Mouse (Mus musculus): ENCODE results near the gene Itgam. TPM values are rescaled to one million over a fixed set of nuclear protein-coding genes. Genes with fewer than 3 reads are reported as not detected.
A peak's percentile ranks its signal among the peaks of the same experiment; 100 is the strongest.

Gene Itgam
- total RNA-seq, 1 experiment: 1.0 TPM

- no peaks in the 10 kb centered on the region for H3K9me3 ChIP-seq (ENCODE audit: control insufficient read depth, insufficient read depth, low read depth, low read length)
- H3K27ac ChIP-seq (ENCODE audit: insufficient read depth, low read depth, low read length, poor library complexity, severe bottlenecking): no peak overlapping the region
- H3K4me1 ChIP-seq (ENCODE audit: control insufficient read depth in 2 of 2, insufficient read depth in 2 of 2, low read length in 2 of 2, poor library complexity in 1 of 2): no peaks in the 10 kb centered on the region
- no peak overlapping the region for H3K4me3 ChIP-seq (ENCODE audit: insufficient read depth in 1 of 2, low read depth in 1 of 2, low read length in 2 of 2, poor library complexity in 1 of 2, severe bottlenecking in 1 of 2)
- no peak for TF ChIP-seq MAFK (IDR thresholded peaks at IDR 0.05; ENCODE audit: insufficient read depth, low read depth, low read length)
- no peak for TF ChIP-seq ZNF384 (IDR thresholded peaks at IDR 0.05; ENCODE audit: low read depth, low read length)
- TF ChIP-seq HCFC1 (IDR thresholded peaks at IDR 0.05; ENCODE audit: borderline replicate concordance, insufficient read depth, low read length): no peak
- TF ChIP-seq CHD2 (IDR thresholded peaks at IDR 0.05; ENCODE audit: low read depth, low read length): no peak
- TF ChIP-seq ZC3H11A (IDR thresholded peaks at IDR 0.05; ENCODE audit: borderline replicate concordance, low read depth, low read length): no peak
- DNase-seq (ENCODE audit: low read depth, low spot score): no peak
- H3K36me3 ChIP-seq (ENCODE audit: control insufficient read depth, insufficient read depth, low read length, poor library complexity, severe bottlenecking): no peaks in the 10 kb centered on the region
- in situ Hi-C loops (cut with MboI; ENCODE audit: low sequenced_read_pairs in 2 of 2, unreplicated experiment in 2 of 2): no loop called here
- H3K9ac ChIP-seq (ENCODE audit: insufficient read depth, low read depth, low read length, poor library complexity, severe bottlenecking): no peak overlapping the region
Observed at GRCm38 (mm10) chr7:128069844-128070243, 7.4 kb downstream of the Itgam start.

- no peak for DNase-seq (ENCODE audit: low read depth, low spot score)
- in situ Hi-C loops (cut with MboI; ENCODE audit: low sequenced_read_pairs in 2 of 2, unreplicated experiment in 2 of 2): no loop called here
- Histone ChIP-seq H3K4me3 (ENCODE audit: insufficient read depth in 1 of 2, low read depth in 1 of 2, low read length in 2 of 2, poor library complexity in 1 of 2, severe bottlenecking in 1 of 2) (no peak overlapping the region), H3K36me3 (ENCODE audit: control insufficient read depth, insufficient read depth, low read length, poor library complexity, severe bottlenecking) (no peaks in the 10 kb centered on the region), H3K9me3 (ENCODE audit: control insufficient read depth, insufficient read depth, low read depth, low read length) (no peaks in the 10 kb centered on the region), H3K9ac (ENCODE audit: insufficient read depth, low read depth, low read length, poor library complexity, severe bottlenecking) (no peak overlapping the region), H3K27ac (ENCODE audit: insufficient read depth, low read depth, low read length, poor library complexity, severe bottlenecking) (no peak overlapping the region), H3K4me1 (ENCODE audit: control insufficient read depth in 2 of 2, insufficient read depth in 2 of 2, low read length in 2 of 2, poor library complexity in 1 of 2) (no peaks in the 10 kb centered on the region)
- no peak for TF ChIP-seq MAFK (IDR thresholded peaks at IDR 0.05; ENCODE audit: insufficient read depth, low read depth, low read length)
- no peak for TF ChIP-seq ZC3H11A (IDR thresholded peaks at IDR 0.05; ENCODE audit: borderline replicate concordance, low read depth, low read length)
- TF ChIP-seq CHD2 (IDR thresholded peaks at IDR 0.05; ENCODE audit: low read depth, low read length): no peak
Observed at GRCm38 (mm10) chr7:128071816-128072215, 9.4 kb downstream of the Itgam start.

GRCm38 (mm10) chr7:128080012-128080411 is 17.6 kb downstream of the Itgam start:
- in situ Hi-C loops (cut with MboI; ENCODE audit: low sequenced_read_pairs in 2 of 2, unreplicated experiment in 2 of 2): no loop called here

GRCm38 (mm10) chr7:128089141-128089540 is 26.7 kb downstream of the Itgam start:
- Histone ChIP-seq H3K27ac (ENCODE audit: insufficient read depth, low read depth, low read length, poor library complexity, severe bottlenecking) (no peak overlapping the region), H3K36me3 (ENCODE audit: control insufficient read depth, insufficient read depth, low read length, poor library complexity, severe bottlenecking) (no peaks in the 10 kb centered on the region), H3K9ac (ENCODE audit: insufficient read depth, low read depth, low read length, poor library complexity, severe bottlenecking) (no peak overlapping the region), H3K4me1 (ENCODE audit: control insufficient read depth in 2 of 2, insufficient read depth in 2 of 2, low read length in 2 of 2, poor library complexity in 1 of 2) (no peaks in the 10 kb centered on the region), H3K9me3 (ENCODE audit: control insufficient read depth, insufficient read depth, low read depth, low read length) (no peaks in the 10 kb centered on the region), H3K4me3 (ENCODE audit: insufficient read depth in 1 of 2, low read depth in 1 of 2, low read length in 2 of 2, poor library complexity in 1 of 2, severe bottlenecking in 1 of 2) (no peak overlapping the region)
- in situ Hi-C loops (cut with MboI; ENCODE audit: low sequenced_read_pairs in 2 of 2, unreplicated experiment in 2 of 2): no loop called here
- TF ChIP-seq CHD2 (IDR thresholded peaks at IDR 0.05; ENCODE audit: low read depth, low read length) (no peak), MAFK (IDR thresholded peaks at IDR 0.05; ENCODE audit: insufficient read depth, low read depth, low read length) (no peak), ZNF384 (IDR thresholded peaks at IDR 0.05; ENCODE audit: low read depth, low read length) (no peak), ZC3H11A (IDR thresholded peaks at IDR 0.05; ENCODE audit: borderline replicate concordance, low read depth, low read length) (no peak), HCFC1 (IDR thresholded peaks at IDR 0.05; ENCODE audit: borderline replicate concordance, insufficient read depth, low read length) (no peak)
- DNase-seq (ENCODE audit: low read depth, low spot score): no peak

More at GRCm38 (mm10) chr7:128080012-128080411, 17.6 kb downstream of the Itgam start:
- Histone ChIP-seq H3K27ac (ENCODE audit: insufficient read depth, low read depth, low read length, poor library complexity, severe bottlenecking) (0 out of 2 replicates have a peak overlapping the region, but pooled peaks have one; percentile 27), H3K9ac (ENCODE audit: insufficient read depth, low read depth, low read length, poor library complexity, severe bottlenecking) (no peak overlapping the region), H3K4me3 (ENCODE audit: insufficient read depth in 1 of 2, low read depth in 1 of 2, low read length in 2 of 2, poor library complexity in 1 of 2, severe bottlenecking in 1 of 2) (no peak overlapping the region; a peak in 1 of 4 replicates), H3K36me3 (ENCODE audit: control insufficient read depth, insufficient read depth, low read length, poor library complexity, severe bottlenecking) (no peaks in the 10 kb centered on the region), H3K9me3 (ENCODE audit: control insufficient read depth, insufficient read depth, low read depth, low read length) (no peaks in the 10 kb centered on the region), H3K4me1 (ENCODE audit: control insufficient read depth in 2 of 2, insufficient read depth in 2 of 2, low read length in 2 of 2, poor library complexity in 1 of 2) (peaks cover 2 to 3% of the 10 kb centered on the region in 2 experiments; a peak in 2 of 4 replicates)
- DNase-seq (ENCODE audit: low read depth, low spot score): peak; percentile 68
- TF ChIP-seq CHD2 (IDR thresholded peaks at IDR 0.05; ENCODE audit: low read depth, low read length) (peak; percentile 64), HCFC1 (IDR thresholded peaks at IDR 0.05; ENCODE audit: borderline replicate concordance, insufficient read depth, low read length) (no peak)

- TF ChIP-seq MAFK (IDR thresholded peaks at IDR 0.05; ENCODE audit: insufficient read depth, low read depth, low read length) (no peak), CHD2 (IDR thresholded peaks at IDR 0.05; ENCODE audit: low read depth, low read length) (no peak), ZNF384 (IDR thresholded peaks at IDR 0.05; ENCODE audit: low read depth, low read length) (0 out of 2 replicates have a peak, but pooled peaks have one; percentile 30)
- Histone ChIP-seq H3K4me1 (ENCODE audit: control insufficient read depth in 2 of 2, insufficient read depth in 2 of 2, low read length in 2 of 2, poor library complexity in 1 of 2) (no peaks in the 10 kb centered on the region), H3K9me3 (ENCODE audit: control insufficient read depth, insufficient read depth, low read depth, low read length) (no peaks in the 10 kb centered on the region), H3K36me3 (ENCODE audit: control insufficient read depth, insufficient read depth, low read length, poor library complexity, severe bottlenecking) (no peaks in the 10 kb centered on the region), H3K9ac (ENCODE audit: insufficient read depth, low read depth, low read length, poor library complexity, severe bottlenecking) (no peak overlapping the region), H3K27ac (ENCODE audit: insufficient read depth, low read depth, low read length, poor library complexity, severe bottlenecking) (no peak overlapping the region), H3K4me3 (ENCODE audit: insufficient read depth in 1 of 2, low read depth in 1 of 2, low read length in 2 of 2, poor library complexity in 1 of 2, severe bottlenecking in 1 of 2) (no peak overlapping the region)
- no peak for DNase-seq (ENCODE audit: low read depth, low spot score)
- in situ Hi-C loops (cut with MboI; ENCODE audit: low sequenced_read_pairs in 2 of 2, unreplicated experiment in 2 of 2): no loop called here
Observed at GRCm38 (mm10) chr7:128098135-128098534, 35.7 kb downstream of the Itgam start.
